Mouse (Mus musculus) megakaryocyte, embryonic 14.5 days (primary cell): ENCODE results near the gene Eif4h.

Experiments
- FLI1 ChIP-seq: IDR thresholded peaks from 2 replicates; pipeline ENCODE4 v1.6.1; 2012; ENCODE audit warnings: low read length, inconsistent platforms, mixed read lengths
- GATA1 ChIP-seq: IDR thresholded peaks from 3 replicates; pipeline ENCODE4 v1.6.1; 2012; ENCODE audit warnings: mixed read lengths, low read length, inconsistent platforms, borderline replicate concordance

GRCm38 (mm10) chr5:134583884-134584213 is 55.4 kb downstream of the Eif4h start:
- TF ChIP-seq GATA1 (no peak), FLI1 (no peak)
